Mouse (Mus musculus) kidney, embryonic 16.5 days (tissue): ENCODE data around the gene Olfr31. TPM values are rescaled to one million over a fixed set of nuclear protein-coding genes. Genes with fewer than 3 reads are reported as not detected.

Experiments used
- ATAC-seq: fragments of 200-750 bp; cut with Nextera tagmentation; 2 replicates; pipeline ENCODE4 v1.8.0; 2017; ENCODE audit warnings: moderate TSS enrichment; ENCODE audit not compliant: low FRiP score, low TSS enrichment
- H3K27ac ChIP-seq: fragments of 300-500 bp; sonication (generic); 2 replicates; pipeline ENCODE4 v1.5.1; 2014; ENCODE audit warnings: low read length
- H3K27me3 ChIP-seq: fragments of 300-500 bp; sonication (generic); 2 replicates; pipeline ENCODE4 v1.6.1; 2014; ENCODE audit warnings: low read length, control low read depth, mixed read lengths; ENCODE audit not compliant: insufficient read depth
- H3K36me3 ChIP-seq: fragments of 300-500 bp; sonication (generic); 2 replicates; pipeline ENCODE4 v1.6.1; 2014; ENCODE audit warnings: low read length, control low read depth, mixed read lengths; ENCODE audit not compliant: insufficient read depth
- H3K4me1 ChIP-seq: fragments of 300-500 bp; sonication (generic); 2 replicates; pipeline ENCODE4 v1.6.1; 2014; ENCODE audit warnings: low read length, control low read depth, mixed read lengths; ENCODE audit not compliant: insufficient read depth
- H3K4me2 ChIP-seq: fragments of 300-500 bp; sonication (generic); replicated peaks from 2 replicates; pipeline ENCODE4 v1.6.1; 2014; ENCODE audit warnings: low read depth, low read length
- H3K4me3 ChIP-seq: fragments of 300-500 bp; sonication (generic); 2 replicates; pipeline ENCODE4 v1.5.1; 2014; ENCODE audit warnings: mild to moderate bottlenecking, low read length
- H3K9ac ChIP-seq: fragments of 300-500 bp; sonication (generic); replicated peaks from 2 replicates; pipeline ENCODE4 v1.6.1; 2014; ENCODE audit warnings: low read length
- H3K9me3 ChIP-seq: fragments of 300-500 bp; sonication (generic); 2 replicates; pipeline ENCODE4 v1.6.1; 2016; ENCODE audit warnings: low read length, control low read depth
- WGBS: fragments of 180-500 bp; shearing (Covaris S2); extraction: QIAGEN DNeasy Blood & Tissue Kit; methylation state at CpG from one replicate; pipeline ENCODE4 v1.1.7; 2014; 5-methylcytosine and 5-hydroxymethylcytosine counted together
- polyA plus RNA-seq: library from polyadenylated mRNA; unstranded; fragments of >200 nt; fragmentation: Nextera tagmentation; extraction: Ambion mirVana; gene quantifications from 2 replicates; pipeline ENCODE4 v1.2.1, GENCODE M21; 2015

Gene Olfr31
- polyA plus RNA-seq, 1 experiment from 2014 or later = not detected

- H3K4me2 ChIP-seq = no peak overlapping the region
- no peak for ATAC-seq
- no peak overlapping the region for H3K4me3 ChIP-seq
- 93% methylated on average over 8 of the region's 8 CpGs for WGBS
- no peaks in the 10 kb centered on the region for H3K27me3 ChIP-seq
- H3K4me1 ChIP-seq = no peaks in the 10 kb centered on the region
- no peak overlapping the region for H3K9ac ChIP-seq
- peaks cover 64% of the 10 kb centered on the region for H3K9me3 ChIP-seq
- peaks cover 22% of the 10 kb centered on the region for H3K36me3 ChIP-seq
- H3K27ac ChIP-seq = no peak overlapping the region
These were observed 31.3 kb downstream of the Olfr31 start for GRCm38 (mm10) chr14:14353740-14354510.

- Histone ChIP-seq H3K36me3 (peaks cover 17% of the 10 kb centered on the region), H3K4me2 (no peak overlapping the region), H3K9ac (no peak overlapping the region), H3K27ac (no peak overlapping the region), H3K27me3 (no peaks in the 10 kb centered on the region), H3K4me3 (no peak overlapping the region), H3K4me1 (no peaks in the 10 kb centered on the region), H3K9me3 (peaks cover 57% of the 10 kb centered on the region)
- ATAC-seq = no peak
- WGBS = 95% methylated on average over 13 of the region's 13 CpGs
These were observed 32.1 kb downstream of the Olfr31 start for GRCm38 (mm10) chr14:14354511-14355359.

- H3K4me3 ChIP-seq = no peak overlapping the region
- H3K4me1 ChIP-seq = no peaks in the 10 kb centered on the region
- no peak overlapping the region for H3K9ac ChIP-seq
- 93% methylated on average over 8 of the region's 8 CpGs for WGBS
- ATAC-seq = peak; percentile 55; the same call in 1 of the 2 replicates
- H3K27ac ChIP-seq = no peak overlapping the region
- H3K9me3 ChIP-seq = peaks cover 51% of the 10 kb centered on the region
- no peaks in the 10 kb centered on the region for H3K27me3 ChIP-seq
- peaks cover 17% of the 10 kb centered on the region for H3K36me3 ChIP-seq
- H3K4me2 ChIP-seq = no peak overlapping the region
These were observed 32.7 kb downstream of the Olfr31 start for GRCm38 (mm10) chr14:14355360-14355646.

Other genes with a start within 250 kb of the Olfr31 start
- gene Psmd6, start 201.8 kb upstream of the Olfr31 start, polyA plus RNA-seq = 240 and 248 TPM in 2 replicates
- not detected in 2 replicates for gene Olfr720, start 136.0 kb upstream of the Olfr31 start, polyA plus RNA-seq
- 6.9 and 7.0 TPM in 2 replicates for gene Il3ra, start 23.4 kb downstream of the Olfr31 start, polyA plus RNA-seq
- not detected in 2 replicates for gene Olfr721-ps1, start 78.5 kb downstream of the Olfr31 start, polyA plus RNA-seq